Mouse (Mus musculus) MEL (cell line): ENCODE results near the gene Grip1. TPM values are rescaled to one million over a fixed set of nuclear protein-coding genes. Genes with fewer than 3 reads are reported as not detected.

Source experiments
- DNase-seq: peaks from one replicate; pipeline ENCODE4 v3.0.0; 2011; ENCODE audit warnings: low read depth, low spot score
- H3K27ac ChIP-seq: 2 replicates; pipeline ENCODE4 v1.5.1; 2012; ENCODE audit warnings: low read depth, mild to moderate bottlenecking, control low read depth, low read length, moderate library complexity; ENCODE audit not compliant: control insufficient read depth
- H3K27me3 ChIP-seq, 2 experiments: fragments of 150-350 bp in 1 of 2; sonication (generic) in 1 of 2; 2 replicates each; pipeline ENCODE4 v1.6.1; 2012; ENCODE audit warnings: low read length in 2 of 2, mild to moderate bottlenecking in 2 of 2, improper control_type of control experiment in 1 of 2, moderate library complexity in 1 of 2; ENCODE audit not compliant: insufficient read depth in 2 of 2, control insufficient read depth in 1 of 2
- H3K36me3 ChIP-seq, 2 experiments: 2 replicates each; pipeline ENCODE4 v1.6.1; 2012 to 2014; ENCODE audit warnings: low read length in 2 of 2, improper control_type of control experiment in 1 of 2, inconsistent platforms in 1 of 2, mild to moderate bottlenecking in 1 of 2; ENCODE audit not compliant: insufficient read depth in 2 of 2, control insufficient read depth in 1 of 2
- H3K4me1 ChIP-seq, 2 experiments: fragments of 150-350 bp in 1 of 2; sonication (generic) in 1 of 2; 2 replicates each; pipeline ENCODE4 v1.6.1; 2012; ENCODE audit warnings: low read length in 2 of 2, improper control_type of control experiment in 1 of 2, mild to moderate bottlenecking in 1 of 2; ENCODE audit not compliant: insufficient read depth in 2 of 2, control insufficient read depth in 1 of 2
- H3K4me3 ChIP-seq, 2 experiments: fragments of 150-350 bp in 1 of 2; sonication (generic) in 1 of 2; 2 replicates each; pipeline ENCODE4 v1.5.1; 2012; ENCODE audit warnings: low read depth in 2 of 2, low read length in 2 of 2, mild to moderate bottlenecking in 2 of 2, moderate library complexity in 2 of 2, control low read depth in 1 of 2, improper control_type of control experiment in 1 of 2; ENCODE audit not compliant: control insufficient read depth in 1 of 2, insufficient read depth in 1 of 2
- H3K79me2 ChIP-seq: 2 replicates; pipeline ENCODE4 v1.6.1; 2012; ENCODE audit warnings: mild to moderate bottlenecking, low read length, moderate library complexity; ENCODE audit not compliant: control insufficient read depth, poor library complexity, insufficient read depth
- H3K9ac ChIP-seq: 2 replicates; pipeline ENCODE4 v1.6.1; 2012; ENCODE audit warnings: low read depth, mild to moderate bottlenecking, control low read depth, low read length, moderate library complexity; ENCODE audit not compliant: control insufficient read depth, poor library complexity, severe bottlenecking
- H3K9me3 ChIP-seq: fragments of 150-350 bp; sonication (generic); replicated peaks from 2 replicates; pipeline ENCODE4 v1.6.1; 2012; ENCODE audit warnings: mild to moderate bottlenecking, low read length, improper control_type of control experiment, moderate library complexity; ENCODE audit not compliant: insufficient read depth
- BHLHE40 ChIP-seq: IDR thresholded peaks from 2 replicates; pipeline ENCODE4 v1.6.1; 2012; ENCODE audit warnings: low read depth, mild to moderate bottlenecking, inconsistent platforms, low read length, improper control_type of control experiment, borderline replicate concordance
- CTCF ChIP-seq, 3 experiments: IDR thresholded peaks in 2 of 3; conservative IDR thresholded peaks in 1 of 3; 2 replicates each; pipeline ENCODE4 v1.5.1; 2011 to 2012; ENCODE audit warnings: low read length in 3 of 3, low read depth in 2 of 3, mild to moderate bottlenecking in 2 of 3, improper control_type of control experiment in 1 of 3, inconsistent platforms in 1 of 3, mixed read lengths in 1 of 3, moderate library complexity in 1 of 3; ENCODE audit not compliant: control insufficient read depth in 1 of 3, insufficient read depth in 1 of 3, poor library complexity in 1 of 3, severe bottlenecking in 1 of 3
- ELF1 ChIP-seq: IDR thresholded peaks from 2 replicates; pipeline ENCODE4 v1.6.1; 2014; ENCODE audit warnings: low read depth, mild to moderate bottlenecking, inconsistent platforms, low read length, improper control_type of control experiment, moderate library complexity
- JUND ChIP-seq: IDR thresholded peaks from 2 replicates; pipeline ENCODE4 v1.6.1; 2011; ENCODE audit warnings: low read depth, mild to moderate bottlenecking, improper control_type of control experiment, low read length
- KAT2A ChIP-seq: conservative IDR thresholded peaks from 2 replicates; pipeline ENCODE4 v1.6.1; 2012; ENCODE audit warnings: low read depth, low read length, improper control_type of control experiment, inconsistent platforms
- MAZ ChIP-seq: IDR thresholded peaks from 2 replicates; pipeline ENCODE4 v1.6.1; 2012; ENCODE audit warnings: low read depth, mild to moderate bottlenecking, inconsistent platforms, low read length, improper control_type of control experiment
- MXI1 ChIP-seq: IDR thresholded peaks from 2 replicates; pipeline ENCODE4 v1.6.1; 2011; ENCODE audit warnings: mild to moderate bottlenecking, low read depth, low read length, improper control_type of control experiment
- MYB ChIP-seq: IDR thresholded peaks from 2 replicates; pipeline ENCODE4 v1.6.1; 2011; ENCODE audit warnings: mild to moderate bottlenecking, low read depth, low read length, improper control_type of control experiment
- MYC ChIP-seq: IDR thresholded peaks from 2 replicates; pipeline ENCODE4 v1.6.1; 2011; ENCODE audit warnings: low read depth, mild to moderate bottlenecking, low read length, improper control_type of control experiment, moderate library complexity
- NELFE ChIP-seq: IDR thresholded peaks from 2 replicates; pipeline ENCODE4 v1.6.1; 2011; ENCODE audit warnings: low read depth, low read length, improper control_type of control experiment
- NRF1 ChIP-seq: IDR thresholded peaks from 2 replicates; pipeline ENCODE4 v1.6.1; 2014; ENCODE audit warnings: low read depth, mild to moderate bottlenecking, inconsistent platforms, low read length, improper control_type of control experiment, moderate library complexity; ENCODE audit not compliant: poor library complexity, insufficient read depth, severe bottlenecking
- POLR2AphosphoS2 ChIP-seq: IDR thresholded peaks from 2 replicates; pipeline ENCODE4 v1.6.1; 2011; ENCODE audit warnings: low read length, improper control_type of control experiment
- POLR2AphosphoS5 ChIP-seq: IDR thresholded peaks from 2 replicates; pipeline ENCODE4 v1.6.1; 2012; ENCODE audit warnings: low read depth, borderline replicate concordance, mild to moderate bottlenecking, inconsistent platforms, low read length, moderate library complexity, mixed read lengths
- TAL1 ChIP-seq: IDR thresholded peaks from 2 replicates; pipeline ENCODE4 v1.6.1; 2012; ENCODE audit warnings: mild to moderate bottlenecking, inconsistent platforms, low read length, moderate library complexity, mixed read lengths
- UBTF ChIP-seq: IDR thresholded peaks from 2 replicates; pipeline ENCODE4 v1.6.1; 2012; ENCODE audit warnings: low read depth, mild to moderate bottlenecking, inconsistent platforms, low read length, improper control_type of control experiment, moderate library complexity, borderline replicate concordance; ENCODE audit not compliant: insufficient read depth
- USF1 ChIP-seq: IDR thresholded peaks from 2 replicates; pipeline ENCODE4 v1.6.1; 2014; ENCODE audit warnings: low read depth, mild to moderate bottlenecking, inconsistent platforms, low read length, improper control_type of control experiment, moderate library complexity
- ZC3H11A ChIP-seq: IDR thresholded peaks from 2 replicates; pipeline ENCODE4 v1.6.1; 2012; ENCODE audit warnings: low read depth, mild to moderate bottlenecking, inconsistent platforms, low read length, improper control_type of control experiment
- ZKSCAN1 ChIP-seq: IDR thresholded peaks from 2 replicates; pipeline ENCODE4 v1.6.1; 2012; ENCODE audit warnings: low read depth, mild to moderate bottlenecking, inconsistent platforms, low read length, improper control_type of control experiment, moderate library complexity
- polyA plus RNA-seq, 2 experiments: library from polyadenylated mRNA; stranded (reverse) in 1 of 2; unstranded in 1 of 2; fragments of >175 nt in 1 of 2; fragments of >200 nt in 1 of 2; gene quantifications; 2 replicates each; pipeline versions ENCODE4 v1.2.1 to v1.2.4; 2012; ENCODE audit warnings: low replicate concordance in 2 of 2, low read depth in 1 of 2; ENCODE audit not compliant: insufficient read length in 2 of 2, insufficient read depth in 1 of 2, missing spikeins in 1 of 2
- total RNA-seq: library from RNA; depleted of rRNA; stranded (reverse); fragments of 300-350 nt; gene quantifications from 2 replicates; pipeline ENCODE4 v1.2.3, GENCODE M21; 2012

The Grip1 gene
- total and polyA plus RNA-seq, 3 experiments = 0.04 TPM; not detected in 2

GRCm38 (mm10) chr10:119739466-119739865, 285.8 kb downstream of the Grip1 start:
- no peak for TF ChIP-seq MYC
- TF ChIP-seq ELF1 = no peak
- no peak for TF ChIP-seq KAT2A

DNA sequence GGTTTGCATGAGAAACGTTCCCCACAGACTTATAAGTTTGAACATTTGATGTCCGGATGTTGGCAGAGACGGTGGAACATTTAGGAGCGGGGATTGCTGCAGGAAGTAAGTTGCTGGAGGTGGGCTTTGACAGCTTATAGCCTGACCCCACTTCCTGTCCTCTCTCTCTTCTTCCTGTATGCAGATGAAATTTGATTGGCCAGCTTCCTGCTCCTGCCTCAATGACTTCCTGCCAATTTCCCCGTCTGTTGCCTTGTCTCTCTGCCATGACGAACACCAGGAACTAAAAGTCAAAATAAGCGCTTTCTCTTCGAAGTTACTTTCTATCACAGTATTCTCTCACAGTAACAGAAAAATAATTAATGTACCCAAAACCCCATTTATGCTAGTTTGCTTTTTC, 289.1 kb downstream of the Grip1 start:
- no peaks in the 10 kb centered on the region for H3K9me3 ChIP-seq
- no peak overlapping the region for H3K27ac ChIP-seq
- H3K9ac ChIP-seq = no peak overlapping the region
- H3K79me2 ChIP-seq = no peaks in the 10 kb centered on the region
- TF ChIP-seq MXI1 (no peak), JUND (no peak), MYB (no peak), POLR2AphosphoS2 (no peak), CTCF (IDR thresholded peaks at IDR 0.05 in 2 of 3, conservative IDR thresholded peaks at IDR 0.05 in 1 of 3; ENCODE audit: control insufficient read depth in 1 of 3, insufficient read depth in 1 of 3, low read depth in 2 of 3, low read length in 3 of 3, poor library complexity in 1 of 3, severe bottlenecking in 1 of 3) (no peak), NELFE (no peak)
- no peaks in the 10 kb centered on the region for H3K4me1 ChIP-seq
- no peak for DNase-seq
- no peaks in the 10 kb centered on the region for H3K36me3 ChIP-seq
- H3K4me3 ChIP-seq = no peak overlapping the region
- no peaks in the 10 kb centered on the region for H3K27me3 ChIP-seq

More at GRCm38 (mm10) chr10:119739466-119739865, 285.8 kb downstream of the Grip1 start:
- Histone ChIP-seq H3K9me3 (no peaks in the 10 kb centered on the region), H3K4me1 (no peaks in the 10 kb centered on the region), H3K79me2 (no peaks in the 10 kb centered on the region), H3K9ac (no peak overlapping the region), H3K27me3 (no peaks in the 10 kb centered on the region), H3K27ac (no peak overlapping the region), H3K36me3 (no peaks in the 10 kb centered on the region), H3K4me3 (no peak overlapping the region)
- no peak for DNase-seq

DNA sequence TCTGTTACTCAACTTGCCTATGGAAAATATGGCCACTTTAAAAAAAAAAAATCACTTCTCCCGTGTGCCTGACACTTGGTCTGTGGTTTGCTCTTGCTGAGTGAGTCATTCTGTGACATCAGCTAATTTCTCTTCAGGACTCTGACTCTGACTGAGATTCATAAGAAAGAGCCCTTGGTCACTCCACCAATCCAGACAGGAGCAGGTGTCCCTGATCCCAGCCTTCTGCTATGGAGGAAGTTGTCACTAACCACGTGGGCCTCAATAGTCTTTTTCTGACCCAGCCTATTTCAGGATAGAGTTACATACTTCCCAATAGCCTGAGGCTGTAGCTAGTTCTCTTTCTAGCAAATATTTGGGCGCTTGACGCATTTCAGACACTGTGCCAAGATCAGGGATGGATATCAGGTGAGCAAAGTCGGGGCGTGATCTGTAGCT, 298.8 kb downstream of the Grip1 start:
- no peak overlapping the region for H3K4me3 ChIP-seq
- no peaks in the 10 kb centered on the region for H3K9me3 ChIP-seq
- no peaks in the 10 kb centered on the region for H3K4me1 ChIP-seq
- H3K9ac ChIP-seq = no peak overlapping the region
- no peak for TF ChIP-seq TAL1
- no peak for TF ChIP-seq CTCF (IDR thresholded peaks at IDR 0.05 in 2 of 3, conservative IDR thresholded peaks at IDR 0.05 in 1 of 3; ENCODE audit: control insufficient read depth in 1 of 3, insufficient read depth in 1 of 3, low read depth in 2 of 3, low read length in 3 of 3, poor library complexity in 1 of 3, severe bottlenecking in 1 of 3)
- TF ChIP-seq BHLHE40 = no peak
- no peak for TF ChIP-seq ELF1
- TF ChIP-seq MYB = no peak
- TF ChIP-seq MAZ = no peak
- no peak for TF ChIP-seq POLR2AphosphoS5
- TF ChIP-seq MYC = no peak
- no peak for TF ChIP-seq NRF1
- no peak for TF ChIP-seq ZC3H11A
- no peak for TF ChIP-seq UBTF
- no peak for TF ChIP-seq USF1
- TF ChIP-seq ZKSCAN1 = no peak
- H3K36me3 ChIP-seq = no peaks in the 10 kb centered on the region
- no peak for DNase-seq
- H3K79me2 ChIP-seq = no peaks in the 10 kb centered on the region
- H3K27me3 ChIP-seq = no peaks in the 10 kb centered on the region
- H3K27ac ChIP-seq = no peak overlapping the region
